Mouse (Mus musculus): ENCODE results near the gene Mrps34. TPM values are rescaled to one million over a fixed set of nuclear protein-coding genes. Genes with fewer than 3 reads are reported as not detected.

Mrps34 gene
- total RNA-seq, 2 experiments from 2014 or later, result 18.9 to 30.0 TPM

Other genes with a start within 250 kb of the Mrps34 start
- gene Slc9a3r2, start 244.8 kb upstream of the Mrps34 start, total RNA-seq (2015), result 0.30 and 1.4 TPM in 2 replicates
- gene Slc9a3r2, start 244.8 kb upstream of the Mrps34 start, total RNA-seq (2017), result 1.1 and 1.5 TPM in 2 replicates
- gene Npw, start 236.7 kb upstream of the Mrps34 start, total RNA-seq (2015), result not detected in 2 replicates
- not detected in 2 replicates for gene Npw, start 236.7 kb upstream of the Mrps34 start, total RNA-seq (2017)
- 18.1 and 19.2 TPM in 2 replicates for gene Zfp598, start 225.4 kb upstream of the Mrps34 start, total RNA-seq (2015)
- gene Zfp598, start 225.4 kb upstream of the Mrps34 start, total RNA-seq (2017), result 12.7 and 17.8 TPM in 2 replicates
- gene Syngr3, start 205.2 kb upstream of the Mrps34 start, total RNA-seq (2015), result not detected in 2 replicates
- not detected in 2 replicates for gene Syngr3, start 205.2 kb upstream of the Mrps34 start, total RNA-seq (2017)
- 18.1 and 21.8 TPM in 2 replicates for gene Gfer, start 199.0 kb upstream of the Mrps34 start, total RNA-seq (2015)
- 31.6 and 36.2 TPM in 2 replicates for gene Gfer, start 199.0 kb upstream of the Mrps34 start, total RNA-seq (2017)
- gene Noxo1, start 198.9 kb upstream of the Mrps34 start, total RNA-seq (2015), result 1.5 and 1.7 TPM in 2 replicates
- gene Noxo1, start 198.9 kb upstream of the Mrps34 start, total RNA-seq (2017), result 0.62 and 1.9 TPM in 2 replicates
- gene Tbl3, start 187.5 kb upstream of the Mrps34 start, total RNA-seq (2015), result 9.1 and 10.3 TPM in 2 replicates
- gene Tbl3, start 187.5 kb upstream of the Mrps34 start, total RNA-seq (2017), result 15.6 and 21.3 TPM in 2 replicates
- not detected in 2 replicates for gene Rnf151, start 177.1 kb upstream of the Mrps34 start, total RNA-seq (2015)
- not detected in 2 replicates for gene Rnf151, start 177.1 kb upstream of the Mrps34 start, total RNA-seq (2017)
- gene Rps2, start 177.0 kb upstream of the Mrps34 start, total RNA-seq (2015), result 2,172 and 2,303 TPM in 2 replicates
- gene Rps2, start 177.0 kb upstream of the Mrps34 start, total RNA-seq (2017), result 591 and 664 TPM in 2 replicates
- gene Ndufb10, start 170.6 kb upstream of the Mrps34 start, total RNA-seq (2015), result 186 and 217 TPM in 2 replicates
- 251 and 266 TPM in 2 replicates for gene Ndufb10, start 170.6 kb upstream of the Mrps34 start, total RNA-seq (2017)
- 0.45 and 0.52 TPM in 2 replicates for gene Rpl3l, start 167.3 kb upstream of the Mrps34 start, total RNA-seq (2015)
- gene Rpl3l, start 167.3 kb upstream of the Mrps34 start, total RNA-seq (2017), result 0.15 and 1.5 TPM in 2 replicates
- gene Msrb1, start 158.5 kb upstream of the Mrps34 start, total RNA-seq (2015), result 1,003 and 1,039 TPM in 2 replicates
- gene Msrb1, start 158.5 kb upstream of the Mrps34 start, total RNA-seq (2017), result 540 and 544 TPM in 2 replicates
- not detected in 2 replicates for gene Hs3st6, start 142.1 kb upstream of the Mrps34 start, total RNA-seq (2015)
- not detected in 2 replicates for gene Hs3st6, start 142.1 kb upstream of the Mrps34 start, total RNA-seq (2017)
- not detected in 2 replicates for gene Meiob, start 90.8 kb upstream of the Mrps34 start, total RNA-seq (2015)
- 0.33 TPM in 1 of 2 replicates, not detected in the other for gene Meiob, start 90.8 kb upstream of the Mrps34 start, total RNA-seq (2017)
- gene Hagh, start 55.0 kb upstream of the Mrps34 start, total RNA-seq (2015), result 29.5 and 46.1 TPM in 2 replicates
- gene Hagh, start 55.0 kb upstream of the Mrps34 start, total RNA-seq (2017), result 22.8 and 25.0 TPM in 2 replicates
- gene Fahd1, start 44.8 kb upstream of the Mrps34 start, total RNA-seq (2015), result 3.7 and 4.0 TPM in 2 replicates
- gene Fahd1, start 44.8 kb upstream of the Mrps34 start, total RNA-seq (2017), result 8.4 and 13.0 TPM in 2 replicates
- not detected in 2 replicates for gene Igfals, start 29.1 kb upstream of the Mrps34 start, total RNA-seq (2015)
- gene Igfals, start 29.1 kb upstream of the Mrps34 start, total RNA-seq (2017), result not detected in 2 replicates
- gene Nubp2, start 8.8 kb upstream of the Mrps34 start, total RNA-seq (2015), result 74.4 and 76.3 TPM in 2 replicates
- gene Nubp2, start 8.8 kb upstream of the Mrps34 start, total RNA-seq (2017), result 39.8 and 43.2 TPM in 2 replicates
- 17.1 and 19.8 TPM in 2 replicates for gene Spsb3, start 8.5 kb upstream of the Mrps34 start, total RNA-seq (2015)
- 11.1 and 11.9 TPM in 2 replicates for gene Spsb3, start 8.5 kb upstream of the Mrps34 start, total RNA-seq (2017)
- 2.2 and 5.8 TPM in 2 replicates for gene Eme2, start within 50 bp of the Mrps34 start, total RNA-seq (2015)
- gene Eme2, start within 50 bp of the Mrps34 start, total RNA-seq (2017), result 13.5 and 17.4 TPM in 2 replicates
- 27.2 and 28.2 TPM in 2 replicates for gene Nme3, start 1.4 kb downstream of the Mrps34 start, total RNA-seq (2015)
- gene Nme3, start 1.4 kb downstream of the Mrps34 start, total RNA-seq (2017), result 40.9 and 45.5 TPM in 2 replicates
- gene Mapk8ip3, start 41.9 kb downstream of the Mrps34 start, total RNA-seq (2015), result 17.3 and 17.6 TPM in 2 replicates
- 20.1 and 36.1 TPM in 2 replicates for gene Mapk8ip3, start 41.9 kb downstream of the Mrps34 start, total RNA-seq (2017)
- 60.9 and 63.8 TPM in 2 replicates for gene Jpt2, start 65.6 kb downstream of the Mrps34 start, total RNA-seq (2015)
- 54.0 and 55.0 TPM in 2 replicates for gene Jpt2, start 65.6 kb downstream of the Mrps34 start, total RNA-seq (2017)
- gene Cramp1l, start 120.7 kb downstream of the Mrps34 start, total RNA-seq (2015), result 17.7 and 18.1 TPM in 2 replicates
- gene Cramp1l, start 120.7 kb downstream of the Mrps34 start, total RNA-seq (2017), result 9.8 and 10.2 TPM in 2 replicates
- gene Ift140, start 121.0 kb downstream of the Mrps34 start, total RNA-seq (2015), result 6.4 and 8.1 TPM in 2 replicates
- 9.9 and 17.2 TPM in 2 replicates for gene Ift140, start 121.0 kb downstream of the Mrps34 start, total RNA-seq (2017)
- not detected in 2 replicates for gene Tmem204, start 188.5 kb downstream of the Mrps34 start, total RNA-seq (2015)
- not detected in 2 replicates for gene Tmem204, start 188.5 kb downstream of the Mrps34 start, total RNA-seq (2017)
- gene Telo2, start 220.9 kb downstream of the Mrps34 start, total RNA-seq (2015), result 3.9 and 4.4 TPM in 2 replicates
- gene Telo2, start 220.9 kb downstream of the Mrps34 start, total RNA-seq (2017), result 8.8 and 11.3 TPM in 2 replicates
- not detected in 2 replicates for gene Ptx4, start 225.6 kb downstream of the Mrps34 start, total RNA-seq (2015)
- not detected in 2 replicates for gene Ptx4, start 225.6 kb downstream of the Mrps34 start, total RNA-seq (2017)
- 12.3 and 13.1 TPM in 2 replicates for gene Clcn7, start 238.3 kb downstream of the Mrps34 start, total RNA-seq (2015)
- 16.6 and 18.3 TPM in 2 replicates for gene Clcn7, start 238.3 kb downstream of the Mrps34 start, total RNA-seq (2017)